Mouse (Mus musculus): ENCODE data around the gene Lrp2bp.

DNA sequence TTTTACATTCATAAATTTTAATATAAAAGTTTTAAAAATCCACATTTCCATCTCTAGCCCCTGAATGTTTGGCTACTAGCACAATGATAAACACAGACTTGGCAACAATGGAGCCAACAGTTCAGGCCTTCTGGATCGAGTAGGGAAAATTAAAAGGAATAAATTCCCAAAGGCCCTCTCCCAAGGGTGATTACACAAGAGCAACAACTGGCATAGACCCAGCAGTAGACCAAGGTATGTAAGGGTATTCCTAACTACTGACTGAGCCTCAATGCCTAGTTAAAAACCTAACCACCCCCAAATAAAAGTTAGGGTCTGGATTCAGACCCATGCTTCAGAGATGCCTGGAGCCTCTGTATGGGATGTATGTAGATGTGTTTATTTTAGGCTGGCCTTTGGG, 40.6 kb downstream of the Lrp2bp start:
- TF ChIP-seq CTCF (IDR thresholded peaks at IDR 0.05; ENCODE audit: borderline replicate concordance, insufficient read depth, low read depth, low read length) (no peak), POLR2A (IDR thresholded peaks at IDR 0.05; ENCODE audit: borderline replicate concordance, insufficient read depth, low read length) (no peak)
